Mouse (Mus musculus) telencephalon, adult 2 months (tissue): ENCODE measurements around the gene Olfr1361.

Experiments used
- DNase-seq: peaks from one replicate; pipeline ENCODE4 v3.0.0-alpha.2; 2011; ENCODE audit warnings: low read depth, low spot score

Olfr1361 gene

GRCm38 (mm10) chr13:21663286-21663685 is at the start of gene Olfr1361:
Olfr1361 (minus strand) TSS chr13:21663386.
- no peak for DNase-seq

GRCm38 (mm10) chr13:21711698-21712097 is 48.5 kb upstream of the Olfr1361 start:
- no peak for DNase-seq

GRCm38 (mm10) chr13:21710821-21711525 is 47.8 kb upstream of the Olfr1361 start:
- no peak for DNase-seq

GRCm38 (mm10) chr13:21710031-21710711 is 47.0 kb upstream of the Olfr1361 start:
- peak; percentile 74 for DNase-seq

GRCm38 (mm10) chr13:21706669-21707068 is 43.5 kb upstream of the Olfr1361 start:
- DNase-seq = no peak

- DNase-seq = no peak
Observed at GRCm38 (mm10) chr13:21697811-21698210, 34.6 kb upstream of the Olfr1361 start, which contains the start of gene Olfr1359. Olfr1359 (plus strand) TSS chr13:21698111.

- no peak for DNase-seq
Observed at GRCm38 (mm10) chr13:21677305-21677704, 14.1 kb upstream of the Olfr1361 start, which contains the start of gene Olfr1360. Olfr1360 (minus strand) TSS chr13:21677405.

GRCm38 (mm10) chr13:21642418-21642817 is 20.8 kb downstream of the Olfr1361 start, which contains the start of gene Olfr11:
Olfr11 (minus strand) TSS chr13:21642518.
- DNase-seq = no peak

- DNase-seq = no peak
Observed at GRCm38 (mm10) chr13:21613922-21614321, 49.3 kb downstream of the Olfr1361 start, which contains the start of gene Olfr1362. Olfr1362 (minus strand) TSS chr13:21614022.
